Mouse (Mus musculus): Measurements from ENCODE around the gene Serpinb6a. TPM values are rescaled to one million over a fixed set of nuclear protein-coding genes. Genes with fewer than 3 reads are reported as not detected.
"Not testable (repeated sequence)": the region's sequence is repeated elsewhere in the genome, so short reads cannot be mapped to it uniquely, and the experiment has no call there.

Gene Serpinb6a
- total RNA-seq, 4 experiments from 2014 or later: 146 to 334 (median 250) TPM

- no peak for DNase-seq (ENCODE audit: low spot score in 2 of 2)
Measured at GRCm38 (mm10) chr13:33989625-33990024, 13.0 kb downstream of the Serpinb6a start.

- no peak for DNase-seq (ENCODE audit: low spot score in 2 of 2)
Measured at GRCm38 (mm10) chr13:33966574-33966973, 36.0 kb downstream of the Serpinb6a start.

- no peak for DNase-seq (ENCODE audit: low spot score in 2 of 2)
Measured at GRCm38 (mm10) chr13:33966025-33966412, 36.6 kb downstream of the Serpinb6a start.

- DNase-seq (ENCODE audit: low spot score in 2 of 2): no peak
Measured at GRCm38 (mm10) chr13:33965056-33966024, 37.3 kb downstream of the Serpinb6a start.

- DNase-seq (ENCODE audit: low spot score in 2 of 2): peak; percentile 37 to 52
Measured at GRCm38 (mm10) chr13:33964206-33965046, 38.2 kb downstream of the Serpinb6a start, which contains the start of gene Nqo2. Gene Nqo2 (plus strand): TSS chr13:33964687.

GRCm38 (mm10) chr13:33959771-33960170, 42.8 kb downstream of the Serpinb6a start:
- DNase-seq (ENCODE audit: low spot score in 2 of 2): no peak

GRCm38 (mm10) chr13:33956571-33957421, 45.8 kb downstream of the Serpinb6a start:
- no peak for DNase-seq (ENCODE audit: low spot score in 2 of 2)

- DNase-seq (ENCODE audit: low spot score in 2 of 2): no peak
Measured at GRCm38 (mm10) chr13:33952947-33953346, 49.6 kb downstream of the Serpinb6a start.

- peak in 1 of 2 experiments; percentile 23 for DNase-seq (ENCODE audit: low spot score in 2 of 2)
Measured at GRCm38 (mm10) chr13:33952075-33952449, 50.5 kb downstream of the Serpinb6a start.

GRCm38 (mm10) chr13:33951308-33952074, 51.1 kb downstream of the Serpinb6a start:
- DNase-seq (ENCODE audit: low spot score in 2 of 2): no peak

GRCm38 (mm10) chr13:33942212-33942779, 60.3 kb downstream of the Serpinb6a start:
- DNase-seq (ENCODE audit: low spot score in 2 of 2): no peak

GRCm38 (mm10) chr13:33941288-33941808, 61.2 kb downstream of the Serpinb6a start:
- no peak for DNase-seq (ENCODE audit: low spot score in 2 of 2)

GRCm38 (mm10) chr13:33937587-33937986, 65.0 kb downstream of the Serpinb6a start:
- DNase-seq (ENCODE audit: low spot score in 2 of 2): not testable (repeated sequence)

- no peak for DNase-seq (ENCODE audit: low spot score in 2 of 2)
Measured at GRCm38 (mm10) chr13:33937151-33937550, 65.4 kb downstream of the Serpinb6a start.

- peak; percentile 55 to 58 for DNase-seq (ENCODE audit: low spot score in 2 of 2)
Measured at GRCm38 (mm10) chr13:33935465-33936181, 67.0 kb downstream of the Serpinb6a start.

GRCm38 (mm10) chr13:33934743-33935142, 67.9 kb downstream of the Serpinb6a start:
- peak; percentile 5 to 22 for DNase-seq (ENCODE audit: low spot score in 2 of 2)

- DNase-seq (ENCODE audit: low spot score in 2 of 2): peak; percentile 6 to 30
Measured at GRCm38 (mm10) chr13:33930912-33931311, 71.7 kb downstream of the Serpinb6a start.

GRCm38 (mm10) chr13:33930281-33930680, 72.3 kb downstream of the Serpinb6a start:
- DNase-seq (ENCODE audit: low spot score in 2 of 2): peak; percentile 19 to 56

GRCm38 (mm10) chr13:33921699-33922098, 80.9 kb downstream of the Serpinb6a start:
- DNase-seq (ENCODE audit: low spot score in 2 of 2): no peak
